Mouse (Mus musculus): ENCODE measurements around the gene Sidt1.
A peak's percentile ranks its signal among the peaks of the same experiment; 100 is the strongest.
"Not testable (repeated sequence)": the region's sequence is repeated elsewhere in the genome, so short reads cannot be mapped to it uniquely, and the experiment has no call there.

The Sidt1 gene

GRCm38 (mm10) chr16:44302126-44302892, 30.7 kb downstream of the Sidt1 start:
- DNase-seq, result no peak

GRCm38 (mm10) chr16:44299438-44300093, 33.4 kb downstream of the Sidt1 start:
- DNase-seq, result no peak

GRCm38 (mm10) chr16:44293960-44294359, 39.0 kb downstream of the Sidt1 start:
- no peak for DNase-seq

- DNase-seq, result not testable (repeated sequence)
Observed at GRCm38 (mm10) chr16:44292681-44293080, 40.3 kb downstream of the Sidt1 start.

- no peak for DNase-seq
Observed at GRCm38 (mm10) chr16:44289004-44289648, 43.9 kb downstream of the Sidt1 start.

GRCm38 (mm10) chr16:44287356-44287950, 45.5 kb downstream of the Sidt1 start:
- DNase-seq, result no peak

GRCm38 (mm10) chr16:44282614-44283325, 50.2 kb downstream of the Sidt1 start:
- DNase-seq, result peak; percentile 75

- DNase-seq, result no peak
Observed at GRCm38 (mm10) chr16:44282036-44282435, 51.0 kb downstream of the Sidt1 start.

GRCm38 (mm10) chr16:44280806-44281205, 52.2 kb downstream of the Sidt1 start:
- no peak for DNase-seq

GRCm38 (mm10) chr16:44277212-44277611, 55.8 kb downstream of the Sidt1 start:
- no peak for DNase-seq

- peak; percentile 77 for DNase-seq
Observed at GRCm38 (mm10) chr16:44271371-44272038, 61.5 kb downstream of the Sidt1 start.

- DNase-seq, result no peak
Observed at GRCm38 (mm10) chr16:44270606-44271005, 62.4 kb downstream of the Sidt1 start.

GRCm38 (mm10) chr16:44269578-44269977, 63.4 kb downstream of the Sidt1 start:
- no peak for DNase-seq

- DNase-seq, result no peak
Observed at GRCm38 (mm10) chr16:44268541-44269215, 64.3 kb downstream of the Sidt1 start.

- DNase-seq, result no peak
Observed at GRCm38 (mm10) chr16:44265562-44265961, 67.4 kb downstream of the Sidt1 start.

- no peak for DNase-seq
Observed at GRCm38 (mm10) chr16:44264916-44265315, 68.1 kb downstream of the Sidt1 start.

- DNase-seq, result no peak
Observed at GRCm38 (mm10) chr16:44257476-44257875, 75.5 kb downstream of the Sidt1 start.

- DNase-seq, result peak; percentile 93
Observed at GRCm38 (mm10) chr16:44254698-44255097, 78.3 kb downstream of the Sidt1 start.

- DNase-seq, result peak; percentile 51
Observed at GRCm38 (mm10) chr16:44253797-44254634, 79.0 kb downstream of the Sidt1 start.

GRCm38 (mm10) chr16:44252735-44253134, 80.3 kb downstream of the Sidt1 start:
- no peak for DNase-seq

GRCm38 (mm10) chr16:44249985-44250384, 83.0 kb downstream of the Sidt1 start:
- no peak for DNase-seq

All from cerebellum, adult 11-12 months (tissue).